Mouse (Mus musculus) left cerebral cortex, postnatal 25 days (tissue): Measurements from ENCODE around the gene Dhx36. TPM values are rescaled to one million over a fixed set of nuclear protein-coding genes. Genes with fewer than 3 reads are reported as not detected.

ENCODE experiments used
- DNase-seq, 2 experiments: peaks; one replicate each; pipeline ENCODE4 v3.0.0; 2022; ENCODE audit warnings: low spot score in 2 of 2, mixed read lengths in 1 of 2
- intact Hi-C: fragments of 180-260 bp; cut with DNase I; formaldehyde crosslinking; loops from one replicate; pipeline ENCODE4 v1.15.1; 2025
- total RNA-seq, 2 experiments: library from RNA; stranded (reverse); gene quantifications; 2 replicates each; pipeline ENCODE4 v1.2.3; 2021

Gene Dhx36
- 10 to 100 TPM; 55.9 to 57.7 TPM for total RNA-seq

GRCm38 (mm10) chr3:62506488-62507205 lies at the start of gene Dhx36:
Gene Dhx36 (minus strand): TSS chr3:62507004.
- intact Hi-C loops, result no loop called here
- DNase-seq, result peak; percentile 99

- intact Hi-C loops, result loop anchor here (2.0 kb wide), 1 partner anchor 333 kb away; no protein-coding TSS in a partner anchor
- DNase-seq, result no peak
These were observed 20.8 kb upstream of the Dhx36 start for GRCm38 (mm10) chr3:62527593-62527992.

DNA sequence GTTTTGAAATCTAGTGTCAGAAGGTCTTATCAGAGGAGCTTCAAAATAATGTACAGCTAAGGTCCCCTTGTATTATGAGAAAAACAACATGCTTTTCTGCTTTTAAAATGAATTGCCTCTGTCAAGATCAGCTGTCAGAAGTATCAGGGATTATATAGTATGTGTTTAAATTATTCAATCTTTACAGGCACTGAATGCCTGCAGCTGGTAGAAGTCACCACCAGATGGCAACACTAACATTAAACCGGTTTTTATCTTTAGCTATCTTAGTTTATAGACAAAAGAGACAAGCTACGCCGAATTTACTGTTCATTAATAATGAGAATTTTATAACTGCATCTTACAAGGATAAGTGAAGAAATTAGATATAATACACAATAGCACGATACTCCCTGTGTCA lies 20.4 kb upstream of the Dhx36 start:
- DNase-seq, result peak; percentile 48 to 70
- intact Hi-C loops, result loop anchor here (2.0 kb wide), 1 partner anchor 334 kb away; no protein-coding TSS in a partner anchor

DNA sequence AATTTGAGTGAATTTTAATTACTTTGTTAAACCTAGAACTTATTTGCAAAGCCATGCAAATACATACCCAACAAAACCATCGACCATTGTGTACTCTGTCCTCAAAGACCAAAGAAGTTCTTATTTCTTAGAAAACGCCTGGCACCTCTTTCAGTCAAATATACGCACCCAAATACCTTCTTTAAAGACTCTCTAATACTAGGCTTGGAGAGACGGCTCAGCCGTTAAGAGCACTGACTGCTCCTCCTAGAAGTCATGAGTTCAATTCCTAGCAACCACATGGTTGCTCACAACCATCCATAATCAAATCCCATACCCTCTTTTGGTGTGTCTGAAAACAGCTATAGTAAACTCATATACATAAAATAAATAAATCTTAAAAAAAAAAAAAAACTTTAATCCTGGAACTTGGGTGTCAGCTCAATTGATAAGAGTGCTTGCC lies 423 bp upstream of the Dhx36 start:
- DNase-seq, result no peak
- intact Hi-C loops, result no loop called here

GRCm38 (mm10) chr3:62505166-62505900 lies 1.5 kb downstream of the Dhx36 start:
- intact Hi-C loops, result no loop called here
- DNase-seq, result no peak

- DNase-seq, result no peak
- intact Hi-C loops, result loop anchor here (5.0 kb wide), 1 partner anchor 37 kb away; no protein-coding TSS in a partner anchor
These were observed 7.5 kb downstream of the Dhx36 start for GRCm38 (mm10) chr3:62499327-62499726.

DNA sequence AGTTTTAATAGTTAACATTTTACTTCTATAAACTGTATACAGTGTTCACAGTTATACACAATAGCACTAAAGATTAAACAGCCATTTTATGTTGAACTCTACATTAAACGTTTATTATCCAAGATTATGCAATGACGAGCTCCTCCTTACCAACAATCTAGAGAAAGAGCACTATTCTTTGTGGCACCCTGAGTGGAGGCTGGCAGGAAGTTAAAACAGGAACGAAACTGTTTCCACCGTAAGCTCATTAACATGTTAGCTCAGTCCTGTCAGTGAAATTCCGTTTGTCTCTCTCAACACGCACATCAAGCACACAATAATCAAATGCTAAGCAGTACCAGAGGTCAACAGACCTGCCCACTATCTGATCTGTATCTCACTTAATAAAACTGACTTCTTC lies 14.2 kb downstream of the Dhx36 start:
- no peak for DNase-seq
- intact Hi-C loops, result no loop called here

DNA sequence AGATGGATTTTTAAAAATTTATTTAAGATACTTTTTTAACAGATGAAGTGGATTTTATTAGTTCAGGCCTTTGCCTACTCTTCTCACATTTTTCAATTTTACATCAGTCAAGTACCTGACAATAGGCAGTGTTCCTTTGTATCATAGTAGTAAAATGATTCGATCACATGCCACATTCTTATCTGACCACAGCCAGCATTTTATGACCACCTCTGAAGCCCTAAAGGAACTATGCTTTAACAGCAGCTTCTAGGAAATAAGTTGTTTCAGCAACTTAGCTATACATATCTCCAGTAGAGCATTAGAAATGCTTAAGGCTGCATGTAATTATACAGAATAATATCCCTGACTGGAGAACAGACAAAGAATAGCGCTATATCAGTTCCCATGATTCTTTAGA lies 22.5 kb downstream of the Dhx36 start:
- DNase-seq, result no peak
- intact Hi-C loops, result loop anchor here (10.0 kb wide), 1 partner anchor 1500 kb away; no protein-coding TSS in a partner anchor

DNA sequence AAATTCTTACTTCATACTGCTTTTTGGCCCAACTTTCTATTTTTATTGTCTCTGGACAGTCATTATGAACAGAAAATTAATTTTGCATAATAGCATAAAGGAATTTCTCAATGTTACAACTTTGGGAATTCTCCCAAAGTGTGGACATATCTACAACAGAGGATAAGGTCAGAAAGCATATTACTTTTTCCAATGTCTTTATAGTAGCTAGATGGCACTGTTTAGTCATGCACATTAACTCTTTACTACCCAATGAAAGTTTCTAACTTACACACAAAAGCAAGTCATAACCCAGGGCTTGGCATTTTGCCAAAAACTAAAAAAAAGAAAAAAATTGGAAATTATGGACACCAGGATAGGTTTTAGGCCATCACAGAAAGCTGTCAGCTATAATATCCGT lies 36.6 kb downstream of the Dhx36 start:
- intact Hi-C loops, result no loop called here
- no peak for DNase-seq

DNA sequence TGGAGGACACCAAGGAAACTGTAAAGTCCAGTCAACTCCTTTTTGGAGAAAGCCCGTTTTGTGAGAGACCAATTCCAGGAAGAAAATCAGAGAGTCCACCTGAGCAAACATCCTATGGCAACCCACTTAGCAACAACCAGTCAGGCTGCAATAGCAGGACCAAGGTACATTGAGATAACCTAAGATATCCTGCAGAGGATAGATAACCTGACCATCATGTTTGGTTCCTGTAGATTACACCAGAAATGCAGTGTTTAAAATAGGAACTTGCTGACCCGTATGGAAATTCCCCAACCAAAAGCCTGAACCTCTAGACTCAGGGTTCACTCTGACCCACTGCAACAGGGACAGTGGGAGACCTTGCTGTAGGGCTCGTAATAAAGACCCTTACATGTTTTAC lies 42.5 kb downstream of the Dhx36 start:
- intact Hi-C loops, result loop anchor here (5.0 kb wide), 1 partner anchor 33 kb away; no protein-coding TSS in a partner anchor

DNA sequence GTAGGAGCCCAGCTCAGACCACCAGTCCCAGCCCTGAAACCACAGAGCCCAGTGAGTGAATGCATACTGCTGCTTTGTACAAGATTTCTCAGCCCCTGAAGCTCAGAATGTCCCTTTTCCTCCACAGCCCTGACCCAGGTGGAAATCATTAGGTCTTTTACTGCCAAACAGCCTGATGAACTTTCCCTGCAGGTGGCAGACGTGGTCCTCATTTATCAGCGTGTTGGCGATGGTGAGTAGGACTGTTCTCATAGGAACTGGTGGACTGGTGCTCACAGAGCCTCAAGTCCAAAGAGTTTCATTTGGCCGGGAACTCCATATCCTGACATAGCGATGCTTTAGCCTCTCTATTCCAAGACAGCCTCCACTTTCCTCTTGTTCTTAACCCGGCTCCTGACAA lies 47.3 kb downstream of the Dhx36 start:
- intact Hi-C loops, result loop anchor here (5.0 kb wide), 3 partner anchors 122 to 1217 kb away; partner anchors contain the start of gene Arhgef26
- DNase-seq, result no peak

More for the DNA sequence above, 42.5 kb downstream of the Dhx36 start:
- no peak for DNase-seq

DNA sequence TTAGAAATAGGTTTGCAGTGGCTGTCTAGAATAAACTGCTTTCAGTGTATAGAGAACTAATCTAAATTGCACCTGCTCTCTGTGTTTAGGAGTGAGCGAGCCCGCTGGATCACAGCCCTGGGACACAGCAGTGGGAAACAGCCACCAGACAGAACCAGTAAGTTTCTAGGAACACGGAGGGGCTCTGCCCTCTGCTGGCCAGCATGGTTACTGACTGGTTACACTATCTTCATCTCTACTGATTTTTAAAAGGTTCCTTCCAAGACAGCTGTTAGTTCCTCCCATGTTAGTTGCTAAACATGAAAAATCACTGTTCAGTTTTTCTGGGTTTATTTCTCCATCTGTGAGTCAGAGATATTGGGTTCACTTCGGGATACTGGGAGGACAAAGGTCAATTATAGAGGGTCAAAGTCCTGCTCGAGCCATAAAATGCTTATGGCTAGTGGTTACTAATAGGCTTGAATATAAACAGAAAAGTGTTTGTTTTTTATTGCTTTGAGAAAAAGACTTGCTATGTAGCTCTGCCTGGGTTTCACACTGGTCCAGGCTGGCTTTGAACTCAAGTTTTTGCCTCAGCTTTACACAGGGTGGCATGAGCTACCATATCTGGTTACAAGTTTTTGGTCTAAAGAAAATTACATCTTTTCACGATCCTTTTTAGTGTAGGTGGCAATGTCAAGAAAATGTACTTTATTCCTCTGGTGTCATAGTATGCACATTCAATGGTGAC lies 48.4 kb downstream of the Dhx36 start:
- peak; percentile 68 to 71 for DNase-seq

GRCm38 (mm10) chr3:62455854-62456253 lies 51.0 kb downstream of the Dhx36 start:
- intact Hi-C loops, result loop anchor here (5.0 kb wide), 3 partner anchors 119 to 1214 kb away; partner anchors contain the start of gene Arhgef26
- DNase-seq, result peak; percentile 32 to 60

More for the DNA sequence above, 48.4 kb downstream of the Dhx36 start:
- intact Hi-C loops, result loop anchor here (5.0 kb wide), 3 partner anchors 121 to 1216 kb away; partner anchors contain the start of gene Arhgef26

DNA sequence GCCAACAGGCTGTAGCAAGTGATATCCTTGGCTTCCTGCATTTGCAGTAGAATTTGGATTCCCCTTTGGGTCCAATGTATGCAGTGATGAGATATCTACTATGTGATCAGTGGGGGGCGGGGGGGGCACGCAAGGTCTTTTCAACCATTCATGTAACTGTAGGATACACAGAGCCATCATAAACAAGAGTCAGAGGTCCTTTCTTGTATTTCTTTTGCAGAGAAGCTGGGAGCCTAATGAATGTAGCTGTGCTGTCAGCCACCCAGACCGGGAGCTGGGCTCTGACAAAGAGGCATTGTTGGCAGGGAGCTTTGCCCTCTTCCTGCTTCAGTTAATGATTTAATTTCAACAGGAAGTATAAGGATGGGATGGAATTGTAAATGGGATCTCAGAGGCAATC lies 52.7 kb downstream of the Dhx36 start:
- DNase-seq, result peak in 1 of 2 experiments; percentile 10
- intact Hi-C loops, result no loop called here

GRCm38 (mm10) chr3:62452961-62453360 lies 53.8 kb downstream of the Dhx36 start:
- intact Hi-C loops, result no loop called here
- no peak for DNase-seq

DNA sequence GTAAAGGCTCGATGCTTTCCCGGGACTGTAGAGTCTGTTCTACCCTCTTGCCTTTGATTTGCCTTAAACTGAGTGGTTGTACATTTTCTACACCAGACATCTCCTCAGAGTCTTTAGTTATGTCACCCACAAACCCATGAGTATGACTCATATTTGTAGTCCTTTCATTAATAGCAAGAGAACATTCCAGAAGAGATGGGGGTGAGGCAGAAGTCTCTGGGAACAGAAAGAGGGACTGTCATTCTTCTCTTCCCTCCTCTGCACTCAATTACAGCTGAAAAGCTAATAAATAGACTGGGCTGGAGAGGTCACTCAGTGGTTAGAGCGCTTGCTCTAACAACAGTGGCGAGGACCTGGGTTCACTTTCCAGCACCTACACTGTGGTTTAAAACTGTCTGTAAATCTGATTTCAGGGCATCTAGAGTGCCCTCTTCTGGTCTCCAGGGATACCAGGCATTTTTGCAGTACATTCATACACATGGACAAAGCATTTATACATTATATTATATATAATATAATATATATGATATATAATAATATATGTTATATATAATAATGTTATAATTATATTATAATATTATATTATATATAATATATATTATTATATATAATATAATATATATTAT lies 56.8 kb downstream of the Dhx36 start:
- intact Hi-C loops, result no loop called here
- DNase-seq, result no peak

DNA sequence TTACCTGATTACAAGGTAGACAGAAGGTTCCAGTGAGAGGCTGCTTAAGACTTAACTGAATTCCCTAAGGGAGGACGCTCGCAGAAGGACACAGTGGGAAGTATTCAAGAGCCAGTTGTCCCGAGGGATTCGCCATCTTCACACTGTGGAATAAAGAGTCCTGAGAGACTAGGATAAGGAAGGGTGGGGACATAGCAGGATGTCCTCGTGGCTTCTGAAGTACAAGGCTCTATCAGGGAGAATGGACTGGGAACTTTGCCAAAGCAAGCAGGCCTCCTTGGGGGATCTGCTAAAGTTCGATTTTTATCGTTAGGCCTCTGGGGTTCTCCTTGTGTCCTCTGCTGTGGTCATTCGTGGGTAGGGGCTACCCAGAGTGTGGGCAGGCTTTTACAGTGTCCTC lies 59.7 kb downstream of the Dhx36 start:
- no peak for DNase-seq
- intact Hi-C loops, result no loop called here

DNA sequence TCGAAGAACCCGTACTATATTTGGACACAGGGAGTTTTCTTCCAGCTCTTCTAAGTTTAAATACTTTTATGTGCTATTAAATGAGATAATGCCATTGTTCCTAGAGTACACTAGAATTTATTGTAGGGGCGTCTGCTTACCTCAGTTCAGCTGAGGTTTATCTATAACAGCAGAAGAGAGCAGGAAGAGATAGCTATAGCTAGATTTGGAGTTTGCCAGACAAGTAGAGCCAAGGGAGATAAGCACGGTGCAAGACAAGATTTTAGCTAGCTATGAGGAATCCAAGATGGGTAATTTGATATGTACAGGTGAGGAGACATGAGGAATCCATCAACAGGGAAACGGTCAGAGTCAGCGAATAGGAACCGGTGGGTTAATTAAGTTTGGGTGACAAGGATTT lies 60.5 kb downstream of the Dhx36 start:
- DNase-seq, result no peak
- intact Hi-C loops, result no loop called here

DNA sequence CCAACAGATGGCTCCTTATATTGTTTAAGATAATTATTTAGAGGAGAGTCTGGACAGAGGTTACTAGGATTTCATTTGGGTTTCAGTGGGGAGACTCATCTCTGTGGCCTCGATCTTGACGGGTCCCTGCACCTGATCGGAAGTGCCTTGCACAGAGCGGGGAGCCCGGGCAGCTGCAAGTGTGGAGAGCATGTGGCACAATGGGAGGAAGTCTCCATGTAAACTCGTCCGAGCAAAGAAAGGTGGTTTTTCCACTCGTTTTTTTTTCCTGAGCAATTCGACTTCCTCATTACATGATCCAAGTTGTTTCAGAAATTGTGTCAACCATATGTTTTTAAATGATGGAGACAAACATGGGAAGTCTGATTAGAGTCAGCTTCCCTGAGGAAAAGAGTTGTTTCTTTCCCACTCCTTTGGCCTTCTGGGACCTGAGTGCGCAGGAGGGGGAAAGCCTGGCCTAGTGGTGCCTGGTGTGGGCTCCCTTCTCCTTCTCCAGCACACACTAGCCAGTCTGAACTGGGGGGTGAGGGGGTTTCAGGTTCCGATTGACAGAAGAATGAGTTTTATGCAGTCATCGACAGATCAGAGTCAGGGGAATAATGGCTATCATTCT lies 63.1 kb downstream of the Dhx36 start:
- intact Hi-C loops, result no loop called here
- DNase-seq, result no peak
